Mouse (Mus musculus) naive thymus-derived CD4-positive, alpha-beta T cell, adult 2 months (primary cell): ENCODE measurements around the gene Rnft2.

Source experiments
- DNase-seq: peaks from one replicate; pipeline ENCODE4 v3.0.0-alpha.2; 2011; ENCODE audit warnings: low read depth

Rnft2 gene

GRCm38 (mm10) chr5:118250987-118251386 lies 6.1 kb upstream of the Rnft2 start:
- DNase-seq = no peak

- no peak for DNase-seq
Measured at GRCm38 (mm10) chr5:118247378-118247777, 2.5 kb upstream of the Rnft2 start.

GRCm38 (mm10) chr5:118245606-118246308 lies 841 bp upstream of the Rnft2 start:
- no peak for DNase-seq

GRCm38 (mm10) chr5:118239671-118240070 lies 5.2 kb downstream of the Rnft2 start:
- DNase-seq = no peak

- DNase-seq = no peak
Measured at GRCm38 (mm10) chr5:118236891-118237290, 8.0 kb downstream of the Rnft2 start.

- no peak for DNase-seq
Measured at GRCm38 (mm10) chr5:118230071-118230611, 14.8 kb downstream of the Rnft2 start.

- no peak for DNase-seq
Measured at GRCm38 (mm10) chr5:118223142-118223757, 21.7 kb downstream of the Rnft2 start.

GRCm38 (mm10) chr5:118217410-118217809 lies 27.5 kb downstream of the Rnft2 start:
- no peak for DNase-seq

- DNase-seq = no peak
Measured at GRCm38 (mm10) chr5:118214418-118215154, 30.3 kb downstream of the Rnft2 start.

- DNase-seq = no peak
Measured at GRCm38 (mm10) chr5:118214012-118214411, 30.9 kb downstream of the Rnft2 start.

- DNase-seq = no peak
Measured at GRCm38 (mm10) chr5:118205852-118206251, 39.1 kb downstream of the Rnft2 start.

GRCm38 (mm10) chr5:118204675-118205440 lies 40.1 kb downstream of the Rnft2 start:
- DNase-seq = no peak

GRCm38 (mm10) chr5:118199670-118200069 lies 45.2 kb downstream of the Rnft2 start:
- DNase-seq = no peak

- no peak for DNase-seq
Measured at GRCm38 (mm10) chr5:118197421-118197820, 47.5 kb downstream of the Rnft2 start.

- DNase-seq = no peak
Measured at GRCm38 (mm10) chr5:118192221-118192620, 52.7 kb downstream of the Rnft2 start.

GRCm38 (mm10) chr5:118190491-118190890 lies 54.4 kb downstream of the Rnft2 start:
- DNase-seq = no peak

- no peak for DNase-seq
Measured at GRCm38 (mm10) chr5:118188356-118188755, 56.6 kb downstream of the Rnft2 start.

GRCm38 (mm10) chr5:118186903-118187633 lies 57.8 kb downstream of the Rnft2 start:
- DNase-seq = no peak

GRCm38 (mm10) chr5:118177640-118178039 lies 67.3 kb downstream of the Rnft2 start:
- no peak for DNase-seq

- DNase-seq = no peak
Measured at GRCm38 (mm10) chr5:118175137-118175536, 69.8 kb downstream of the Rnft2 start.

- no peak for DNase-seq
Measured at GRCm38 (mm10) chr5:118174310-118175009, 70.5 kb downstream of the Rnft2 start.
